Mouse (Mus musculus) heart, embryonic 16.5 days (tissue): ENCODE measurements around the gene Aqp1. TPM values are rescaled to one million over a fixed set of nuclear protein-coding genes. Genes with fewer than 3 reads are reported as not detected.

Experiments
- ATAC-seq: fragments of 200-750 bp; cut with Nextera tagmentation; replicated peaks from 2 replicates; pipeline ENCODE4 v1.8.0; 2017; ENCODE audit warnings: moderate number of reproducible peaks; ENCODE audit not compliant: insufficient read depth, low FRiP score; ENCODE audit errors: extremely low read depth
- H3K27ac ChIP-seq: fragments of 300-500 bp; sonication (generic); 2 replicates; pipeline ENCODE4 v1.5.1; 2014; ENCODE audit warnings: mild to moderate bottlenecking, low read length, control low read depth, moderate library complexity
- H3K27me3 ChIP-seq: fragments of 300-500 bp; sonication (generic); 2 replicates; pipeline ENCODE4 v1.6.1; 2014; ENCODE audit warnings: low read length, mixed read lengths; ENCODE audit not compliant: control insufficient read depth, insufficient read depth
- H3K36me3 ChIP-seq: fragments of 300-500 bp; sonication (generic); 2 replicates; pipeline ENCODE4 v1.6.1; 2014; ENCODE audit not compliant: control insufficient read depth, insufficient read depth
- H3K4me1 ChIP-seq: fragments of 300-500 bp; sonication (generic); 2 replicates; pipeline ENCODE4 v1.6.1; 2014; ENCODE audit warnings: low read length, mixed read lengths; ENCODE audit not compliant: control insufficient read depth, insufficient read depth
- H3K4me2 ChIP-seq: fragments of 300-500 bp; sonication (generic); 2 replicates; pipeline ENCODE4 v1.6.1; 2014; ENCODE audit warnings: low read depth, mild to moderate bottlenecking, control low read depth, low read length
- H3K4me3 ChIP-seq: fragments of 300-500 bp; sonication (generic); 2 replicates; pipeline ENCODE4 v1.5.1; 2014; ENCODE audit warnings: mild to moderate bottlenecking, control low read depth, low read length
- H3K9ac ChIP-seq: fragments of 300-500 bp; sonication (generic); 2 replicates; pipeline ENCODE4 v1.6.1; 2014; ENCODE audit warnings: low read length, control low read depth
- H3K9me3 ChIP-seq: fragments of 300-500 bp; sonication (generic); replicated peaks from 2 replicates; pipeline ENCODE4 v1.6.1; 2016; ENCODE audit warnings: low read length; ENCODE audit not compliant: control insufficient read depth
- WGBS: fragments of 180-500 bp; shearing (Covaris S2); extraction: QIAGEN DNeasy Blood & Tissue Kit; methylation state at CpG from one replicate; pipeline ENCODE4 v1.1.7; 2014; 5-methylcytosine and 5-hydroxymethylcytosine counted together
- polyA plus RNA-seq: library from polyadenylated mRNA; unstranded; fragments of >200 nt; fragmentation: Nextera tagmentation; extraction: Ambion mirVana; gene quantifications from 2 replicates; pipeline ENCODE4 v1.2.1, GENCODE M21; 2015

Aqp1 gene
- polyA plus RNA-seq, 1 experiment from 2014 or later, result 59.2 TPM

GRCm38 (mm10) chr6:55313893-55314292, 22.3 kb upstream of the Aqp1 start:
- Histone ChIP-seq H3K9me3 (no peaks in the 10 kb centered on the region), H3K9ac (no peak overlapping the region), H3K36me3 (no peaks in the 10 kb centered on the region), H3K4me2 (no peak overlapping the region), H3K4me1 (peaks cover 5% of the 10 kb centered on the region; the same call in 1 of the 2 replicates), H3K27ac (no peak overlapping the region), H3K4me3 (no peak overlapping the region), H3K27me3 (no peaks in the 10 kb centered on the region)
- no peak for ATAC-seq
- WGBS, result 87% methylated on average over 4 of the region's 4 CpGs

DNA sequence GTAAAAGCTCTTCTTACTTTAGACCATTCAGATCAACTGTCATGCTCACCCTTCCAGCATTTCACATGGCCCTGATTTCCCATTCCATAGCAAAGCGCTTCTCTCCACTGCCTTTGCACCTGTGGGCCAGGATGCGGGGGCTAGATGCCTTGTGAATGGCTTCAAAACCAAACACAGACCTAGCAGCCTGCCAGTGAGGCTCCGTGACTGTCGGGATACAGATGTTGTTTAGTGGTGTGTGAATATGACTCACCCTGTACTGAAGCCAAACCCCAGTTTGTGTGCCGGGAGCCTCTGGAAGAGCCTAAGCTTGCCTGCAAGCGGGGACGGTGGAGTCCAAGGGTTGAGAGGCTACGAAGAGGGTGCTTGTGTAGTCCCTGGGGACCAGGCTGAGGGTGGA, 21.6 kb upstream of the Aqp1 start:
- Histone ChIP-seq H3K4me1 (peaks cover 9% of the 10 kb centered on the region), H3K9me3 (no peaks in the 10 kb centered on the region), H3K36me3 (no peaks in the 10 kb centered on the region), H3K27me3 (no peaks in the 10 kb centered on the region), H3K9ac (no peak overlapping the region), H3K4me2 (no peak overlapping the region), H3K27ac (no peak overlapping the region), H3K4me3 (no peak overlapping the region)
- no peak for ATAC-seq
- WGBS, result 78% methylated on average over 8 of the region's 8 CpGs

GRCm38 (mm10) chr6:55318597-55318996, 17.6 kb upstream of the Aqp1 start:
- no peak overlapping the region for H3K27ac ChIP-seq
- H3K27me3 ChIP-seq, result no peaks in the 10 kb centered on the region
- no peaks in the 10 kb centered on the region for H3K9me3 ChIP-seq
- WGBS, result 90% methylated on average over 3 of the region's 3 CpGs
- ATAC-seq, result no peak
- no peak overlapping the region for H3K4me3 ChIP-seq
- H3K4me2 ChIP-seq, result no peak overlapping the region
- peaks cover 4% of the 10 kb centered on the region for H3K4me1 ChIP-seq
- H3K36me3 ChIP-seq, result no peaks in the 10 kb centered on the region
- H3K9ac ChIP-seq, result no peak overlapping the region

DNA sequence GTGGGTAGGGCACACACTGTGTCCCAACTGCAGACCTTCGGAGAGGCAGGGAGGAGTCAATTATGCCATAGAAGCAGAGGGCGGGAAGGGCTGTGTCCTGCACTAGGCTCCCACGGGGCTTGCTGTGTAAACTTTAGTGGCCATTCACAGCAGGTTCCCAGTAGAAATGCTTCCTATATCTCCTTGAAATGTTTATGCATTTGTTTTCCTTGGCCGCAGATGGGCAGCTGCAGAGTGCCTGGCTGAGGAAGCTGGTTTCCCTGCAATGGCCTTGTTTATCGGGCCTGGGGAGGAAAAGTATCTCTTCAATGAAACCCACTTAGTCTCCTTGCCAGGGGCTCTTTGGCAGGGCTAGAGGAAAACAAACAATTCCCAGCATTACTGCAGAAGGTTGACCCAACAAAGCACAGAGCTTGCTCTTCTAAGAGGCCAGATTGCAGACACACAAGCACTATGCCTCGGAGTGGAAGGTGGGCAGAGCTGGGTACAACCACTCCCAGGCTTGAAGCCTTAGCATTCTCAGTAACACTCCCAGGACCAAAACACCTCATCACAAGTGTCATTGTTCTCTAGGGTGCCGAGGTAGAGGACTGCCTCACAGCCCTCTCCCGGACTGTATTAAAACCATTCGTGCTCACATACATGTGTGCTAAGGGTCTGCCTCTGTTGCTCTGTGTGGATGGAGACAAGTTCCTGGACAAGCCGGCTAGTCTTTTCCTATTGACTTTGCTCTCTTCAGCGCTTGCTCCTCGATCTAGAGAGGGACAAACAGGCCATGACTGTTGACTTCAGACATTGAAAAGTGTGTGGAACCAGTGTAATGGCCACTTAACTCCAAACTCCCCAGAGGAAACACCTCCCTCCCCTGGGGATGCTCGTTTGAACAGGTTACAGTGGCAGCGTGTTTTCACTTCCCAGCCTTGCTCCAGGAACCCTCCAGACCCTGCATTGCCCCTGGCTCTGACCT, 16.4 kb upstream of the Aqp1 start:
- Histone ChIP-seq H3K36me3 (no peaks in the 10 kb centered on the region), H3K27me3 (no peaks in the 10 kb centered on the region), H3K4me1 (peaks cover 4% of the 10 kb centered on the region), H3K9me3 (no peaks in the 10 kb centered on the region), H3K4me3 (no peak overlapping the region), H3K27ac (peak overlapping the region; percentile 66), H3K4me2 (no peak overlapping the region), H3K9ac (no peak overlapping the region)
- WGBS, result 59% methylated on average over 14 of the region's 14 CpGs
- ATAC-seq, result peak; percentile 75

DNA sequence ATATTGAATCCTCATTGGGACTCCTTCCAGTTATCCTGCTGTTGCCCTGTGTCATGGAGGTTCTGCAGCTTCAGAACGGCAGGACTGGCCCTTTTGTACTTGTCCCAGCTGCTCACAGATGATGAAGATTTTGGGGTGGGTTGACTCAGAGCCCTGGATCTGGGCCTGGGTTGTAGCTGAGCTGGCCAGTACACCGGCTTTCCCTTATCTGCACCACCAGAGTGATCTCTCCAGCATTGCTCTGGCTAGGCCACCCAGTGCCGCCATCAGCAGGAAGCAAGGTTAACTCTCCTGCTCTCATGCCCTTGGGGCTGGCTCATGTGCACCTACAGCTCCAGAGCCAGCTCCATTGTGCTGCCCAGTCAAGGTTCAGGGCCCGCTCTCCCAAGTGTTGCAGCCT, 15.3 kb upstream of the Aqp1 start:
- Histone ChIP-seq H3K9me3 (no peaks in the 10 kb centered on the region), H3K27ac (no peak overlapping the region), H3K4me1 (peaks cover 4% of the 10 kb centered on the region), H3K4me2 (no peak overlapping the region), H3K4me3 (no peak overlapping the region), H3K9ac (no peak overlapping the region), H3K27me3 (no peaks in the 10 kb centered on the region), H3K36me3 (no peaks in the 10 kb centered on the region)
- peak; percentile 25; the same call in 1 of the 2 replicates for ATAC-seq
- WGBS, result 54% methylated on average over 4 of the region's 4 CpGs

DNA sequence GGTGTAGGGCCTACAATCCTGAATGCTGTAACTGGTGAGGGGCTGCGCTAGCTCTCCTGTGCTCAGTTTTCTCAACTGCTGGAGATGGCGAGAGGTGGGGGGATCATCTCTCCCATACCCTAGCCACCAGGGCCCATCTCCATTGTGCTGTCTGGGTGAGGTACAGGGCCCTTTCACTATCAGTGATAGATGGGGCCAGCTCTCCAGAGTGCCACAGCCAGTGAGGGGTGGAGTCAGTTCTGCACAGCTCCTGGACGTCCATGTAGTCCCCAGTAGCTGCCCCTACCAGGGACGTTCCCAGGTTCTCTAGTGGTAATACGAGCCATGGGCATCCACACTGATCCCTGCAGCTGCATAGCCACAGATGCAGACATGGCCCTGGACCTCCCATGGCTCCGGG, 14.7 kb upstream of the Aqp1 start:
- ATAC-seq, result no peak
- Histone ChIP-seq H3K4me3 (no peak overlapping the region), H3K27me3 (no peaks in the 10 kb centered on the region), H3K27ac (no peak overlapping the region), H3K9me3 (no peaks in the 10 kb centered on the region), H3K4me1 (peaks cover 6% of the 10 kb centered on the region), H3K9ac (no peak overlapping the region), H3K36me3 (no peaks in the 10 kb centered on the region), H3K4me2 (no peak overlapping the region)
- 65% methylated on average over 6 of the region's 6 CpGs for WGBS

DNA sequence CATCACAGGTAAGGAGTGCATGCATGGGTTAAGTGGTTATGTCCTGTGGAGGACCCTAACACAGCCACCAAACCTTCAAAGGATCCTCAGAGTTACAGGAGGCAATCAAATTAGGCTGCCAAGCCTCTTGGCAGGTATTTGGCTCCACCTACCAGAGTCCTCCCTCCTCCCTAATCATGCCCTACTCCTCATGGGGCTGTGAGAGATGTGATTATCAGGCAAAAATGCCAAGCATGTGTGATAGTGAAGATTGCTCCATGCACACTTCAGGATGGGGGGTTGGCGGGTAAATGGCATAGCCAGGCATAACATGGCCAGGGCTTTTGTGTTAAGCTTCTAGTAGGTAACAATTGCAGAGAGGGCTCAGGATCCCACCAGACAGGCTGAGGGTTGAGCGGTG, 13.3 kb upstream of the Aqp1 start:
- ATAC-seq, result no peak
- 82% methylated on average over 2 of the region's 2 CpGs for WGBS
- H3K4me3 ChIP-seq, result no peak overlapping the region

GRCm38 (mm10) chr6:55323908-55324634, 12.2 kb upstream of the Aqp1 start:
- Histone ChIP-seq H3K27me3 (no peaks in the 10 kb centered on the region), H3K9ac (no peak overlapping the region), H3K36me3 (no peaks in the 10 kb centered on the region), H3K9me3 (no peaks in the 10 kb centered on the region), H3K27ac (no peak overlapping the region), H3K4me2 (no peak overlapping the region), H3K4me1 (peaks cover 19% of the 10 kb centered on the region), H3K4me3 (no peak overlapping the region)
- 70% methylated on average over 17 of the region's 17 CpGs for WGBS
- ATAC-seq, result no peak

More for the DNA sequence above, 13.3 kb upstream of the Aqp1 start:
- H3K27ac ChIP-seq, result no peak overlapping the region
- H3K36me3 ChIP-seq, result no peaks in the 10 kb centered on the region
- H3K9ac ChIP-seq, result no peak overlapping the region
- no peaks in the 10 kb centered on the region for H3K27me3 ChIP-seq
- peaks cover 16% of the 10 kb centered on the region for H3K4me1 ChIP-seq
- H3K9me3 ChIP-seq, result no peaks in the 10 kb centered on the region
- H3K4me2 ChIP-seq, result no peak overlapping the region

GRCm38 (mm10) chr6:55324785-55325184, 11.4 kb upstream of the Aqp1 start:
- WGBS, result 47% methylated on average over 1 of the region's 1 CpGs
- H3K4me1 ChIP-seq, result peaks cover 15% of the 10 kb centered on the region; the same call in 1 of the 2 replicates

More at GRCm38 (mm10) chr6:55324785-55325184, 11.4 kb upstream of the Aqp1 start:
- H3K27ac ChIP-seq, result no peak overlapping the region
- no peak overlapping the region for H3K9ac ChIP-seq
- no peak for ATAC-seq
- no peaks in the 10 kb centered on the region for H3K27me3 ChIP-seq
- H3K4me3 ChIP-seq, result no peak overlapping the region
- no peak overlapping the region for H3K4me2 ChIP-seq
- no peaks in the 10 kb centered on the region for H3K36me3 ChIP-seq
- H3K9me3 ChIP-seq, result no peaks in the 10 kb centered on the region
